Mouse (Mus musculus): ENCODE measurements at regions not wholly inside any gene's neighbourhood (a gene's known extent, or its start where the extent isn't known, plus 50 kb on each side); places are given as distances from the start of the nearest gene placed in this dataset.

DNA sequence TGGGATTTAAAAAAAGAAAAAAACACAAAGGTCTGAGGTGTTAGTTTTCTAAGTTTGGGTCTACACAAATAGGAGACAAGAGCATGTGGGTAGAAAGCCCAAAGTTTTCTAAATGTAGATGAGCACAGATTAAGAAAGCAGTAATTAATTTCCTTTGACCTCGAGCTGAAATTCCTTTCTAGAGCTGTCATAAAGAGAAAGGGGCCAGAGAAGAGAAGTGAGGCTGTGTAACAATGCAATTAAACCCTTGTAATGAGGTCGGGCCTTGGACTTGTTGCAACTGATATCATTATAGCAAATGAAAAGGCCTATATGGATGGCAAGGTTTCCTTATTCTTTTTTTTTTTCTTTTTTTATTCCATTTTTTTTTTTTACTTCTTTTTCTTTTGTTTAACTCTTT is 337.2 kb downstream of the Nr2f2 start:
- H3K27ac ChIP-seq = no peak overlapping the region
- DNase-seq = no peak
- TF ChIP-seq CTCF (IDR thresholded peaks at IDR 0.05) = no peak
- H3K4me3 ChIP-seq = no peak overlapping the region
- intact Hi-C loops (cut with DNase I) = no loop called here

DNA sequence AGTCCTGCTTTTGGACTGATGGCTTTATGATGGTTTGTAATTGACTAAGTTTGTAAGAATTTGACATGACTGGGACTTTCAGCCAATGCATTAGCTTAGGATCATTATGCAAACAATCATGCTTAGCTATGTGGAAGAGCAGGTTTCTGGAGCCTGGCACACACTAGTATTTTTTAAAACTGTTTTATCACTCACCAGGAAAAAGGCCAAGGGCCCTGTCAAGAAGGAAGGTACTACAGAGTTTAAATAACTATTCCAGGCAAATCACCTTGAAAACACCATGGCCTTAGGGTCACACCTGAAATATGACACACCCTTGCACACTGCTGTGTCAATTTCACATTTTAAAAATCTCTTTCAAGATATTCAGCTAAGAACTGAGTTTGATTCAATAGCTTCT is 341.0 kb downstream of the Nr2f2 start:
- no peak overlapping the region for H3K27ac ChIP-seq
- no peak for TF ChIP-seq CTCF (IDR thresholded peaks at IDR 0.05)
- H3K4me3 ChIP-seq = no peak overlapping the region
- DNase-seq = no peak
- intact Hi-C loops (cut with DNase I) = no loop called here

DNA sequence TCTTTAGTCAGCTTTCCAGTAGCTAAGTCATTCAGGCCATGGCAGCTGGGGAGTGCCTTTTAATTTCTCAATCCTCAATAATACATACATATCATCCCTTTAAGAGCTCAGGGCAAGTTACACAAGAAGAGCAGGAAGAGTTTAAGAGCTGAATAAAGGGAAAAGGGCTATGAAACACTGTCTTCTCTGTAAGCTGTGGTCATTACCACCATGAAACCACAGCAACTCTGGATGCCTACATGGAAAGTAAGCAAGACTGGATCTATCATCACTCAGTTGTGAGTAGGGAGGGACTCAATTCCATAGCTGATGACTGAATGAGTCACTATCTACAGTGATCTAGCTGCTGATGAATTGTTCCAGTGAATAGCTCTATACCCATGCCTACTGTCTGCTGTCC is 349.9 kb downstream of the Nr2f2 start:
- H3K27ac ChIP-seq = no peak overlapping the region
- intact Hi-C loops (cut with DNase I) = no loop called here
- DNase-seq = no peak
- H3K4me3 ChIP-seq = no peak overlapping the region
- TF ChIP-seq CTCF (IDR thresholded peaks at IDR 0.05) = no peak

DNA sequence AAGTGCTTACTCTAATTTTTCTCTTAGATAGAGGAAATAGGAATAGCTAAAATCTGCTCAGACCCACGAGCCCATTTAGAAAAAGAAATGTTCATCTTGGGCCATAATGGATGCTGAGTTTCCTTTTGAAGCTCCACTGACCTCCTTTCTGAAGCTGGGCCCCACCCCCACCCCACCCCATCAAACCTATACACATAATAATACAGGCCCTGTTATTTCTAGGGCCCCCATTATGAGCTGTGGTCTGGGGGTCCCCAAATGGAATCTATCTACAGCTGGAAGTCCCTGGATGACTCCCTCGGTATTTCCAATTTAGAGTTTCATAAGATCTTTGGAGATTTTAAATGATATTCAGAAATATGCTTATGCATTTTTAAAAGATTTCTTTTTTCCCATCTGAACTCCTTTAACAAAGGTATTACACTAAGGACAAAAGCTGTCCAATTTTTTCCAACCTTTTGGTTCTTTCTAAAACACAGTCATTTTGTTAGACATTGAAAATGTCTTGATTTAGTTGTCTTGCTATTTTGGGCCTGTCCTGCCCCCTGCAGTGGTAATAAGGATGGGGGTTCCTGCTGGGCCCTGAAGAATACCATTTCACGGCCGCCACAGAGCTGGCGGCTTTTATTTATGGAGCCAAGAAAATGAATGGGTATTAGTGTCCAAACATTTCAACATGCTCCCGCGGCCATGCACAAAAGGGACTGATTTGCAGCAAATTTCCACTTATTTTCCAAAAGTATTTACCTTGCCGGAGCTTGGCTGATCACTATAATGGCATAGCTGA is 363.1 kb downstream of the Nr2f2 start:
- TF ChIP-seq CTCF (IDR thresholded peaks at IDR 0.05) = no peak
- Histone ChIP-seq H3K27ac (no peak overlapping the region), H3K4me3 (no peak overlapping the region)
- DNase-seq = no peak
- intact Hi-C loops (cut with DNase I) = no loop called here

DNA sequence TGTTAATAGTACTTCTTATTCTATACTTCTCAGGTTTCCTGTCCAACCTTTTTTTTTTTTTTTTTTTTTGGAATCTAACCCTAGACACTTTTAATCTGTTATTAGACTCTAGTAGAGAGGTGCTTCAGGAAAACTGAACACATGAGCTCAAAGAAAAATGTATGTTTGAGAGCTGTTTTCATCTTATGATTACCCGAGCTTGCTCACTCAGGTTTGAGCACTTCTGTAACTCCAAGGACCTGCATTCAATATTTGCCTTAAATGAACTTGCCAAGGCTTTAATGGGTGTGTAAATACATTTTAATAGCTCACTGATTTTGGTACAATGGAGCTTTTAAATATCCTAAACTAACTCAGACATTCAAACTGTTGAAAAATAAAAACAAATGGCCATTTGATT is 367.8 kb downstream of the Nr2f2 start:
- no peak overlapping the region for H3K27ac ChIP-seq
- H3K4me3 ChIP-seq = no peak overlapping the region
- intact Hi-C loops (cut with DNase I) = no loop called here
- no peak for TF ChIP-seq CTCF (IDR thresholded peaks at IDR 0.05)
- DNase-seq = no peak

DNA sequence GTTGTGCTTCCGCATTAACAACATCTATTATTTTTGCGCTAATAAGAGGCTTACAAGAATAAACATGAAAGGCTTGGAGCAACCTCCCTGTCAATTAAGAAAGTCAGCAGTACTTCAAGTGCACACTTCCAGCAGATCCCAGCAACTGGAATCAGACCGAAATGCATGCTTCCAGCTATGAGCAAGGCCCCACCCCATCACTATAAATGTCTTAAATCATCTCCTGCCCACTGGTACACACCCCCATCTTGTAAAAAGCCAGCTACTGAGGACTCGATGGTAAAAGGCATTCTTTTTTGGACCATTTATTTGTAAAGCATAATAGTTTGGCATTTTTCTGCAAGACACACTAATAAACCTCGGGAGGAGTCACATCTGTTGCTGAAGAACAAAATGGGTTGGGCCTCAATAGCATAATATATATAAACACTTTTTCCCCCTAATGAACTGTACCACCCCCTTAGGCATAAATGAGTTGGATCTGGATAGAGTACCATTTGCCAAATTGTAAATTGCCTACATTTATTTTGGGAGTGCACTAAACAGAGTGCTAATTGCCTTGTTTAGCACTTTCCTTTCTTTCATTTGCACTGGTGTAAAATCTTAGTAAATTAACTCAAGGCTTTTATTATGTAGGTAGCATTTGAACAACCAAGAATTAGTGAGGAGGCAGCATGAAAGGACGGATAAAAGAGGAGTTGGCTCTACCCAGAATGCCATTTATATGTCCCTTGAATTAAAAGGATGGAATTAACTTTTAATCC is 371.8 kb downstream of the Nr2f2 start:
- H3K4me3 ChIP-seq = no peak overlapping the region
- H3K27ac ChIP-seq = no peak overlapping the region
- intact Hi-C loops (cut with DNase I) = no loop called here
- TF ChIP-seq CTCF (IDR thresholded peaks at IDR 0.05) = no peak
- DNase-seq = no peak

DNA sequence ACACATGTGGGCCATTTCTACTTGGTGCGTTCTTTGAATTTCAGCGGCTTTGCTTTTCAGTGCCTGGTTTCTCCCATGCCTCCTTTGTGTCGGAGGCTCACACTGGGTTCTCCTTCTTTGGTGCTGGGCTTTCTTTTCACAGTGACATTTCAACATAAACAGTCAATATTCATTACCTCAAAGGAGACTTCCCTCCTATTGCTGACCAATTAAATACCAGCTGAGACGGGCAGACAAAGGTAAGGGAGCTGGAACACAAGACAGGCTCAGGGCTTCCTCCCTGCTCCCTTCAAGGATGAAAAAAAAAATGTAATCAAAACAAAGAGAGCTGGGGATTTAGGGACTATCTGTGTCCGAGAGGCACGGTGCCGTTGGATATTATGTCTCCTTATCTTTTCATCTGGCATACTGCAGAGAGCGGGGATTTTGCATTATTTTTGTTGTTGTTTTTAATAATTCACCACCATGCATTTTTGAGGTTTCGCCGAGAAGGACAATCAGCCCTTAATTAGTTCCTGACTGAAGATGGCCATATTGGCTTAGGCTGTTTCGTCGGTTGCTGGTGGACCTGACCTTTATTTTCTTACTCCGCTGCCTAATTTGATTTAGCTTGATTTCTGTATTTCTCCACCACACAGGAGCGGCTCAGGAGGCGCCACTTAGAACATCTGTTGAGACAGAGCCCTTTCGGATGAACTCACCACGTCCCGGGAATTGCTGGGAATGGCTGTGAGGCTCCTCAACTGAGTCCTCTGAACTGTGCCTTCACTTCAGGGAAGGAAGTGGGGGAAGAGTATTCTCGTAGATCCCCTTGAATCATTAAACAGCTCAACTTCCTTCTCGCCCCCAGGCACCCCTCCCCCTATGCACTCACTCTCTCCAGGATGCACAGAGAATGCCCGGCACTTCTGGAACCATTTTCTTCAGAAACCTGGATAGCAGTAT is 373.9 kb downstream of the Nr2f2 start:
- TF ChIP-seq CTCF (IDR thresholded peaks at IDR 0.05) = no peak
- intact Hi-C loops (cut with DNase I) = no loop called here
- Histone ChIP-seq H3K4me3 (no peak overlapping the region), H3K27ac (no peak overlapping the region)
- no peak for DNase-seq

DNA sequence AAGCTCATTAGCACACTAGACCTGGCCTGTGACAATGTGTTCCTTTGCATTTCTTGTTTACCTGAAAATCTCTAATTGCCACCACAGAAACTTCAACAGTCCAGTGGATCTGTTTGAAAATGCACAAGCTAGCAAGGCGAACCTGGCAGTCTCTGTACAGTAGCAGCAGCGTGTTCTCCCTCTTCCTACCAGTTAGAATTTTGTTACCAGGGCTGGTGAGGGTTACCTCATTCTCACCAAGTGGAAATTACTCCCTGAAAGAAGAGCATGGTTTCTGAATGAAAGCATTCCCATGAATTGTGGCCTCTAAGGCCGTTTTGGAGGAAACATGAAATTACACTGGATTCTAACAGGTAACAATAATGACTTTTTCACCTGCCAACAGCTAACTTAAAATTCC is 374.6 kb downstream of the Nr2f2 start:
- no peak overlapping the region for H3K4me3 ChIP-seq
- no peak for TF ChIP-seq CTCF (IDR thresholded peaks at IDR 0.05)
- DNase-seq = no peak
- no peak overlapping the region for H3K27ac ChIP-seq
- intact Hi-C loops (cut with DNase I) = no loop called here

DNA sequence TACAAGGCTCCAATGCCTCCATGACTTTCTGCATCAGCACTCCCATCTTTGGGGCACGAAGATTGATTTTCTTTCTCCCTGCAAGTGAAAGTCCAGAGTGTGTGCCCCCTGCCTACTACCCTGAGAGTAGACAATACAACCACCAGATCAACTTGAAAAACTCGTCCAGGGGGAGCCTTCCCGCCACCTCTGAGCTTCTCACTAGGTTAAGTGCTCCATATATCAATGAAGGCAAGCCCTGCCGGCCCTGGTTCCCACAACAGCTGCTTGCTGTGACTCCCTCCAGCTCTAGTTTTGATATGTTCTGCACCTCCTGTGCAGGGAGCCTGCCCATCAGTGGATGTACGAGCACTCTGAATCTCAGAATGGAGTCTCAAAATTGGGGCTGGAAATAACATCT is 377.8 kb downstream of the Nr2f2 start:
- no peak overlapping the region for H3K27ac ChIP-seq
- no peak for TF ChIP-seq CTCF (IDR thresholded peaks at IDR 0.05)
- no peak overlapping the region for H3K4me3 ChIP-seq
- intact Hi-C loops (cut with DNase I) = no loop called here
- DNase-seq = no peak

DNA sequence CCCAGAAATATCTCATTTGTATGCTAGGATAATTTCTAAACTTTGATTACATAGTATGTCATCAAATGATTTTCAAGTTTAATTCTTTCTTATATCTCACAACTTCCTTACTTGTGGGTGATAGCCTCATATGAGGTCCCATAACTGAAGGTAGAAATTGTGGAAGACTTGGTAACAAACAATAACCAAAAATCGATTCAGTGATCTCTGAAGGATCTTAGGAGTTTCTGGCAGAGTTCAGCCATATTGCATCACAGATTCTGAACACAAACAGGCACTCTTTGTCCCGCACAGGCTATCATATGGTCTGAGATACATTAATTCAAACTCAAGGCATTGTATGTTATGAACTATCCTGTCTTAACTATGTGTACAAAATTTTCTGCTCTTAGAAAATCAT is 385.2 kb downstream of the Nr2f2 start:
- intact Hi-C loops (cut with DNase I) = no loop called here
- Histone ChIP-seq H3K4me3 (no peak overlapping the region), H3K27ac (no peak overlapping the region)
- DNase-seq = no peak
- no peak for TF ChIP-seq CTCF (IDR thresholded peaks at IDR 0.05)

DNA sequence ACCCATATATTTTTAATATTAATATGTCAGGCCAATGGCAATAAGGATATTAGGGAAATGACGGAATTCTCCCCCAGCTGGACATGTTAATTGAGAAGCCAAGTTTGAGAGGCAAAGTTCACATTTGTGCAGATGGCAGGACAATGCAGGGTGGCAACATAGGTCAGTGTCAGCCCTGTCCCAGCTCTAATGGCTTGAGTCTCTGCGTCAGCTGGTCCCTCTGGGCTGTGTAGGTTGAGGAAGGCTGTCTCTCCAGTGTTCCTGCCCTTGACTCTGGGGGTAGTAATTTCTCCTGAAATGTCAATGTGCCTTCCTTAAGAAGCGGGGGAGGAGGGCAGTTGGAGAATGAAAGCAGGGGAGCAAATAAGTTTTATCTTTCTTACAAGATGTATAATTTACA is 390.2 kb downstream of the Nr2f2 start:
- Histone ChIP-seq H3K27ac (no peak overlapping the region), H3K4me3 (no peak overlapping the region)
- DNase-seq = no peak
- intact Hi-C loops (cut with DNase I) = no loop called here
- TF ChIP-seq CTCF (IDR thresholded peaks at IDR 0.05) = no peak

DNA sequence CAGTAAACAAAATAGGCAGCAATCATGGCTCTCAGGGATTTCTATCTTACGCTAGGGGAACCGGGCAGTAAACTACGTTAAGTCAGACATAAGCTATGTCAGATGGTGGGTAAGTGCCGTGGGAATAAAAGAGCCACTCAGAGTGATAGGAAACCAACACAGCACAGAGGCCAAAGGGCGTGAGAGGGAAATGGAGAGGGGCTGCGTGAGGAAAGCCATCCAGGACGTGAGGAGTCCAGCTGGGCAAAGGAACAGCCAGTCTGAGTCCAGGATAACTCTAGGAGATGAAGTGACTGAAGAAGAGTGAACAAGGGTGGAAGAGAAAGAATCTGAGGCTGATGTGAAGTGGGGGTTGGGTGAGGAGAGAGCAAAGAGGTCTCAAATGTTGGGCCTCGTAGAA is 402.5 kb downstream of the Nr2f2 start:
- intact Hi-C loops (cut with DNase I) = no loop called here
- no peak for TF ChIP-seq CTCF (IDR thresholded peaks at IDR 0.05)
- H3K27ac ChIP-seq = no peak overlapping the region
- no peak overlapping the region for H3K4me3 ChIP-seq
- no peak for DNase-seq

DNA sequence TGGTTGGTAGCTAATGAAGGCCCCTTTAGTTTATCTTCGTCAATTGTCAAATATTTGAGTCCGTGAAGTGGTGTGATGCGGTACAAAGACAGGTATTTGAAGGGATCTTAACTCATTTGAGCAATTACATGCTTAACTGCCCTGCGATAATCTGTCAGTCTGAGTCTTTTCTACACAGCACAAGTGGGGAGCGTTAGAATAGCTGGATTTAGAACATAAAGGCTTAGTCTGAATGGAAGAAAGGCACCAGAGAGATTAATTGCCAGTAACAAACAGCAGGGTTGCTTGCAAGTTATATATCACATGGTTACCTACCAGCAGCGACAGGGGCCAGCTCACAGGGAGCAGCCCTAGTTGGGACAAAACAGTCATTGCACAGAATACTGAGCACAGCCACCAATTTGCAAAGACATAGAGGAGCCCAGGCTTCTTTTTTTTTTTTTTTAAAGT is 416.3 kb downstream of the Nr2f2 start:
- no peak overlapping the region for H3K4me3 ChIP-seq
- no peak for DNase-seq
- intact Hi-C loops (cut with DNase I) = no loop called here
- TF ChIP-seq CTCF (IDR thresholded peaks at IDR 0.05) = no peak
- H3K27ac ChIP-seq = no peak overlapping the region
